Mouse (Mus musculus): Measurements from ENCODE around the gene Phldb2. TPM values are rescaled to one million over a fixed set of nuclear protein-coding genes. Genes with fewer than 3 reads are reported as not detected.

Phldb2 gene
- 10.9 and 16.2 TPM in 2 replicates for polyA plus RNA-seq (2012; rRNA removed)

DNA sequence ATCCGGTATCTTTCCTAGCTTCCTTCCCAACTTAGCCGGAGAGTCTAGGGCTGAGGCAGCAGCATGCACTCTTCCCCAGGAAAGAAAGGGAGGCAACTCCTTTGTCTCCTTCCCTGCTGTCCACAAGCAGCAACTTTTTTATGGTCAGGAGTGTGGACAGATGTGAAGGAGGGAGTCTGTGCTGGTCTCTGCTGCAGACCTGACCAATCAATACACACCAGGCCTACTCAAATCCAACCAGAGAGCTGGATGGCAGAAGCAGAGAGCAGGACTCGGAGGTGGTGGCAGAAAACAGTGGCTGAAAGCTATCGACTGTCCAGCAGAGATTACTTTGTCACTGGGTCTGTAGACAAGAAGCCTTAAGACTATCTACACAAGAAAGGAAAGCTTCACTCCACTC lies at the start of gene Phldb2:
Gene Phldb2 (minus strand): TSS at position 205 of the 400 bp plus-strand sequence.

DNA sequence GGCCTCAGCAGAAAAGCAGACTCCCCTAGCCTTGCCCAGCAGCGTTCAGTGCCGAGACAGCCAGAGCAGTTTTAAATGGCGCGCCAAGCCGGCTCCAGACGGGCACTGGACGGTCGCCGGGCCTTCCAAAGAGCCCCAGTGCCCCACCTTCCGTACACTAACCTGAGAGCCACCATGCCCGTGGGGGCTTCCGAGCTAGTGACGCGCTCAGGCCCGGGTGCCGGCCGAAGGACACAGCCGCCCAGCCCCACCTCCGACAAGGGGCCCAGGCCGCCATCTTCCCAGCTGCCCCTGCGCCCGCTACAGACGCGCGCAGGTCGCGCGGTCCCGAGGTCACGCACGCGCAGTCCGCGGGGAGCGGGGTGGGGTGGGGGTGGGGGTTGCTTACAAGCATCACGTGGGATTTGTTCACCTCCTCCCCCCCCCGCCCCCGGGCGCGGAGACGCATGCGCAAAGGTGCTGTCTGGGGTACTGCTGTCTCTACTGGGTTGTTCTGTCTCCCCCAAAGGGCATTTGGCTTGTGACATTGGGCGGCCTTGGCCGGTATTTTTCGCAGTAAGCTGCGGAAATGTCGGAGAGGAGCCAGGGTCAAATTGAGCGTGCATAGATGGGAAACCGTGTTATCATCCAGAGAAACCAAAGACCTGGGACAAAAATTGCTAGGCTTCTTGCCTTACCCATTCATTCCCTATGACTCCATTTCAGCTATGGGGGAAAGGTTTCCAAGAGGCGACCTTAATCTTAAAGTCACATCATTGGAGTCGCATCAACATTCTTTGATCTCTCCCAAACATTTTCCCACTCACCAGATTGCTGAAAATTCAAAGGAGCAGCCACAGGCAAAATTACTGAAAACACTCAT lies 210.6 kb downstream of the Phldb2 start, which contains the start of gene Abhd10:
Gene Abhd10 (minus strand): TSS at position 341 of the 862 bp plus-strand sequence.

DNA sequence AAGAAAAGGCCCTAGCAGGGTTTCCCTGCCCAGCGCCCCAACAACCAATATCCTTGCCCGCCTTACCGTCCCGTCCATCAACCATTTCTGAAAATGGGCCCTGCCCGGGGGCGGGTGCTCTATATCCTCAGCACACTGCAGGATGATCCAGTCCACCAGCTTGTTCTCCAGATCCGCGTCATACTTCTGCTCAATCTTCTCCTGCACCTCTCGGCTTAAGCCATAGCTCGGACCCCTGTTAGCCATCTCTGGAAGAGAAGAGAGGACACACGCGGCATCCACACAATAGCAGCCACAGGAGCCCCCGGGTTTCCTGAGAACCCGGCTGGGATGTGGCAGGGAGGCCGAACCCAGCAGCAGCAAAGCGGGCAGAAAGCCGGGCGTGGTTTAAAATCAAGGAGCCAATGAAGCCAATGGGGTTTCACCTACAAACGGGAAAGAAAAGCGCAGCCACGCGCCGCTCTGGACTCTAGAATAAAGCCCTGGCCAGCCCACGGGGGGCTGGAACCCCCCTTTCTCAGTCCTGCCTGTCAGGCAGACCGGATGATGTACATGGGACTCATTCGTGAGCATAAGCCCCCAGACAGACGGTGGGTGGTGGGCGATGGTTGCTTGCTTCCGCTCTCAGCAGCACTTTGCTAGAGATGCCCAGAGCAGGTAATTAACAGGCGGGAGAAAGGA lies 229.2 kb downstream of the Phldb2 start, which contains the start of gene Tagln3:
Gene Tagln3 (minus strand): TSS at position 548 of the 681 bp plus-strand sequence.

Other genes with a start within 250 kb of the Phldb2 start
- gene Tagln3, start 229.0 kb downstream of the Phldb2 start, polyA plus RNA-seq (2012; rRNA removed) = 414 and 527 TPM in 2 replicates
- 32.6 and 33.3 TPM in 2 replicates for gene Abhd10, start 210.6 kb downstream of the Phldb2 start, polyA plus RNA-seq (2012; rRNA removed)
- 9.1 and 11.1 TPM in 2 replicates for gene Plcxd2, start 56.6 kb upstream of the Phldb2 start, polyA plus RNA-seq (2012; rRNA removed)
- gene Cd96, start 166.7 kb upstream of the Phldb2 start, polyA plus RNA-seq (2012; rRNA removed) = 0.04 and 0.09 TPM in 2 replicates
- gene Gm4737, start 201.5 kb upstream of the Phldb2 start, polyA plus RNA-seq (2012; rRNA removed) = 4.2 and 5.9 TPM in 2 replicates